Mouse (Mus musculus): ENCODE data around the gene Pou2f1.
"Not testable (repeated sequence)": the region's sequence is repeated elsewhere in the genome, so short reads cannot be mapped to it uniquely, and the experiment has no call there.

Pou2f1 gene

GRCm38 (mm10) chr1:166003181-166004022 is 924 bp upstream of the Pou2f1 start:
- peak; percentile 90 to 91 for DNase-seq (ENCODE audit: low spot score in 2 of 2)

DNA sequence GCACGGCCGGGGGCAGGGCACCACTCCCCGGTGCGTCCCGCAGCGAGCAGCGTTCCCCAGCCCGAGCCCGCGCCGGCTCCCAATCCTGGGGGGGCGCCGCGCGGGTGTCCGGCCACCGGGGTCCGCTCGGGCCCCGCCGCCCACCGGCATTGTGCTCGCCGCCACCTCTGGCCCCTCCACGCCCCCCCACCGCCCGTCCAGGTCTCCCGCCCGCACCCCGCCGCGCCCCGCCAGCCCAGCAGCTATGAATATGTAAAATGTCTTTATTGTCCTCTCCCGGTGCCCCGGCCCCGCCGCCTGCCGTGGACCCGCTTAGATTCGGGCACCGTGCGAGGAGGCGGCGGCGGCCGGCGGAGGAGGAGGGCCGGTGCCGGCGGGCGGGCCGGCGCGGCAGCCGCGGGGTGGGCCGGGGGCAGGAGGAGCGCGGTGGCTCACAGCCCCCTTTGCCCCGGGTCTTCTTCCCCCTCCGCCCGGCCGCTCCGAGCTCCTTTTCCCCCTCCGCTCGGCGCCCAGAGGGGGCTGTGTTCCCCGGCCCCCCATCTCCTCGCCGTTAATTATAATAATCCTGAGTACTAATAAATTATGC is 481 bp downstream of the Pou2f1 start:
- DNase-seq (ENCODE audit: low spot score in 2 of 2): peak in 1 of 2 experiments; percentile 14

DNA sequence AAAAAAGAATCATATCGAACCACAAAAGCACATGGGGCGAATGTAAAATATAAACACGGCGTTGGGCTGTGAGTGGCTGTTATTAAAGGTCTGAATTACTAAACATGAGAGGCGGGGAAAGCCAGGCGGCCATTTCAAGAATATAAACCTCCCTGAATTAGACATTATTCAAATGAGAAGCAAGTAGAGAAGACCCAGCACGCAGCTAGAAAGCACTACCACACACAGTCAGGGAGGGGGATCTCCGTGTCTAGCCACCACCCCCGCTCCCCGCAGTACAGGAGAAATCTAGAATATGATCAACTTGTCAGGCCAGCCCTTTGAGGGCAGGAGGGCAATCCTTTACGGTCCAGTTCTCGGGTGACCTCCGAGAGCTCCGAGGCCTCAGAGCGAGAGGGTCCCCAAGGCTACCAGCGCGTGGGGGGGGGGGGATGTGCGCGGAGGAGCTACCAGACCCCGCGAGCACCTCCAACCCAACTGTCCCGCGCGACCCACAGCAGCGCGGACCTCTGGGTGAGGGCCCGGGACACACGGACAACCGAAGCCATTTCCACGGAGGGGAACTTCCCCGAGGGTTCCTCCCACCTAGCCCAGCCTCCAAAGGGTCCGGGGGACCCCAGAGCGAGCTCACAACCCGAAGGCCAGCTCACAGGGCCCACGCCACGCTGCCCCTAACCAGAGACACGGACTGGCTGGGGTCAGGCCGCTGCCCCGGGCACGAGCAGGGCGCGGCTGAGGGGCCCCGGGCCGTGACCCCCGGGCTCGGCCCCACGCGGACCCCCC is 1.2 kb downstream of the Pou2f1 start:
- peak; percentile 39 to 56 for DNase-seq (ENCODE audit: low spot score in 2 of 2)

GRCm38 (mm10) chr1:166000601-166001120 is 1.8 kb downstream of the Pou2f1 start:
- peak; percentile 14 to 21 for DNase-seq (ENCODE audit: low spot score in 2 of 2)

GRCm38 (mm10) chr1:165999709-166000108 is 2.8 kb downstream of the Pou2f1 start:
- DNase-seq (ENCODE audit: low spot score in 2 of 2): no peak

DNA sequence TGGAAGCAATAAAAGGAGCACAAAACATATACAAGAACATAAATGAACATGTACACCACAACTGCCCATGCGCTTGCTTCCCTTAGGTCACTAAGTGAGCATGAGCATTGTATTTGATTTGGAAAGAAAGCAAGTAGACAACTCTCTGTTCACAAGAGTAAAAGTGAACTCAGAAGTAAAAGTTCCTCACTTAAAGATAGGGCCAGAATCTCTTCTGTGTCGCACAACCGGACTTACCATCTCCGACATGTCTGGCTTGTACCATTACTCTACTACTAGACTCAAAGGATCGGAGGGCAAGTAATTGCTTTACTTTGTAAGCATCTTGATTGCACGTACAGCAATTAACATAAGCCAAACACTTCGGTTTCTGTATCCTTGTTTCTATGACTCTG is 6.8 kb downstream of the Pou2f1 start:
- DNase-seq (ENCODE audit: low spot score in 2 of 2): no peak

DNA sequence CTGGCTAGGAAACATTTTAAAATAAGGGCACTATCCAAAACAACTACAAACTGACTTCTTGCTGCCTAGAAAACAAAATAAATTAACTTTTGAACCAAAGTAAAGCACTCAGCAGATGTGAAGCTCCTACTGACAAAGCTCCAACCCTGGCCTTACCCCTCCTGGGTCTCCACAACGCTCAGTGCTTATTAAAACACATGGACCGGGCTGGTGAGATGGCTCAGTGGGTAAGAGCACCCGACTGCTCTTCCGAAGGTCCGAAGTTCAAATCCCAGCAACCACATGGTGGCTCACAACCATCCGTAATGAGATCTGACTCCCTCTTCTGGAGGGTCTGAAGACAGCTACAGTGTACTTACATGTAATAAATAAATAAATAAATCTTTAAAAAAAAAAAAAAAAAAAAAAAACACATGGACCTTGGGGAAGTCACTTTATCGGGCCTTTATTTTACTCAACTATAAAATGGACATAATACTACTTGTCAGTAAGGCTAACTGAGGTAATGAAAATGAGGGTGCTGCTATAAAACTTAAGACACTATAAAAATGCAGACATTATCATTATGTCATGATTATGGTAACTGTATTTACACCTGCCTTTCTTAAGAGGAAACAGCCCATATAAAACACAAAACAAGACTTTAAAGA is 7.3 kb downstream of the Pou2f1 start:
- not testable (repeated sequence) for DNase-seq (ENCODE audit: low spot score in 2 of 2)

DNA sequence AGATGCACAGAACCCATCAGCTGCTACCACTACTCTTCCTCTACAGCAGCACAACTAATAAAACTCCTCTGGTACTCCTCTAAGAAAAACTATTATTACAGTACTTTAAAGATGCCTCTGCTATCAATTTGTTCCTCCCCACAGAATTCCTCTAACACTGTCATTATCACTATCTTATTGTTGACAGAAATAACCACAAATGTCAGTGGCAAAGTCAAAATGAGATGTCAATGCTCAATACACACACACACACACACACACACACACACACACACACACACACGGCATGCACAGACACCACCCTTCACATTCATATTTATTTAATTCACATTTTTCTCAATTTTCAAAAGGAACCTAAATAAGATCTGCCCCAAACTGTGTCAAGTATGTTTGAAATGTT is 8.2 kb downstream of the Pou2f1 start:
- DNase-seq (ENCODE audit: low spot score in 2 of 2): no peak

GRCm38 (mm10) chr1:165993270-165994156 is 9.0 kb downstream of the Pou2f1 start:
- no peak for DNase-seq (ENCODE audit: low spot score in 2 of 2)

DNA sequence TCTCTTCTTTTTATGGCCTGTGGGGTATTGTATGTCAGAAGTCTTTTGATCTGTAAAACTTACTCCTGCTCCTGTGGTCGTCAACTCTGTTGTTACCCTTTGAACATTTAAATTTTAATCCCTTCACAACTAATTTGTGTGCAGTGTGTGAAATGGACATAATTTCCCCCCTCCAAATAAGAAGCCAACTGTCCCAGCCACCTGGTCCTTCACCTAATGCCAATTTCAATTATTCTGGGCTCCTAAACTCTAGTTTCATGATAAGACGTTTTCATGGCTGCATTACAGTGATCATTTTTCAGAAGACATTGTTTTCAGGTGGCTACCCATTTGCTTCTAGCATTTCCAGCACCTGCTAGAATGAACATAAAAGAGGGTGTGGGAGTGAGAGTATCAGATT is 13.9 kb downstream of the Pou2f1 start:
- no peak for DNase-seq (ENCODE audit: low spot score in 2 of 2)

- DNase-seq (ENCODE audit: low spot score in 2 of 2): no peak
These were observed 14.4 kb downstream of the Pou2f1 start for GRCm38 (mm10) chr1:165988072-165988471.

- DNase-seq (ENCODE audit: low spot score in 2 of 2): no peak
These were observed 16.6 kb downstream of the Pou2f1 start for GRCm38 (mm10) chr1:165985743-165986360.

DNA sequence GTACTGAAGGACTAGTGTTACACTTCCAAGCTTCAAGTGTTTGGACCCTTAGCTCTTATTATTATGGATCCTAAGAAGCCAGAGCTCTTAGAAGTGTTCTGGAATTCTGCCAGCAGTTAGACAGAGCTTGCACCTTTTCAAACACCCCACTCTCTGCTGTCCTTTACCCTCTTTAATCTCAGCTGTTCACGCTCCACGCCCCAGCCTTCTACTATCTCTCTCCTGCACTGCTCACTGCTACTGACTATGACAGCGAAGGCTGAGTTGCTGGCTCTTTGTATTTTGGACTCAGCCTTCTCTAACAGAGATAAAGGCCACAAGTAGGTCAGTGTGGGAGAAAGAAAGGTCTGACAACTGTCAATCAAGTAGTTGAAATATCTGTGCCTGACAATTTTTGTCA is 17.3 kb downstream of the Pou2f1 start:
- DNase-seq (ENCODE audit: low spot score in 2 of 2): no peak

DNA sequence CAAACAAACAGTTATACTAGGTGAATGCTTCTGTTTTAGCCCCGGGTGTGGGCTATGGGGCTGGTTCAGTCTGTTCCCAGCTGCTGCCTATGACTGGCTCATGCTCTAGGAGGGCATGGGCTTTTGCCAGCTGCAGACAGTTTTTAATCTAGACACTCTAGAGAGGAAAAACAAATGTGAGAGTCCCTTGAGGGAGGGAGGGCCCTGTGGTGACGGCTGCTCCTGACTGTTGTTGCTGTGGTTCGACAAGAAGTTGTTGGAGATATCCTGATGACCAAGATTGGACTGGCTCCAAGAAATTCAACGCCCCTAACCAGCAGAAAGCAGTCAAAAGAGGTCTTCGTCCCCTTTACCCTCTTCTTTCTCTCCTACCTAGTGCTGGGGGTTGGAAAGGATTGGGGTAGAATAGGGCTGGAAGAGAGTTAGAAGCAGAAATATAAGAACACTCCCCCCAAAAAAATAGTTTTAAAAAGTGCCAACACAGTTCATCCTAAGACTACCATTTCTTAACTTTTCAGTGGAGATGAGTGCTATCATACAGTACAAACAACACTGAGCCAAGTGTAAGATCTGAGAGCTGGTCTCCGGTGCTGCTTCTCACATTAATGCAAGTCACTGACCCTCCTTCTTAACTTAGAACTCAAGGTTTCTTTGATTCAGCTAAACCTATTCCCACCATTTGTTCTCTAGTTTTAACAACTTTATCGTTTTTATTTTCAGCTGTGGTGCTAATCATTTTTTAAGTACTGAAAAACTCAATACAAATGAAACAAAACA is 25.6 kb downstream of the Pou2f1 start:
- no peak for DNase-seq (ENCODE audit: low spot score in 2 of 2)

DNA sequence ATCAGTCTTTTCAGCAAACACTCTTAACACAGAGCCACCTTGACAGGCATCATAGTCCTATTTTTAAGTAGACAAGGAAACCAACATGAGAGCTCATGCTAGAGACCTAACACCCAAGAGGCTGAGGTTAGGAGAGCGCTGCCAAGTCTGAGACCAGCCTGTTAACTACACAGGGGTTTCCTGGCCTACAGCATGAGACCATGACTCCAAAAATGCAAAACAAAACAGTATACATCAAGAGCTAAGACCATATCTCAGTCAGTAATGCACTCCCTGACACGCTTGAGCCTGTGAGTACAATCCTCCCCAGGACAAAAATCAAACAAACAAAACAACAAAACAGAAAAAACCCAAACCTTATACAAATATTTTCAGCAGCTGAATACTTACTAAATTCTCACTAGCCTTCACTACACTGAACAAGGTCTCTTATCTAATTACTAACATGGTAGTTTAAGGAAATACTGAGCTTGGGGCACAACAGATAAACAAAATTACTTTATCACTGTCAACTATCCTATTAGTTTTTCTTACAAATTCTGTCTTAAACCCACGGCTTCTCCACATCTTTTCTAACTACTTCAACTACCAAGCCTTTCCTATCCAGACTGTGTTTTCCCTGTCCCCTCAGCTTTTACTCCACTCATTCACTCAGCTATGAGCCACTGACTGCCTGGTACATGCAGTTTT is 33.3 kb downstream of the Pou2f1 start:
- DNase-seq (ENCODE audit: low spot score in 2 of 2): no peak

DNA sequence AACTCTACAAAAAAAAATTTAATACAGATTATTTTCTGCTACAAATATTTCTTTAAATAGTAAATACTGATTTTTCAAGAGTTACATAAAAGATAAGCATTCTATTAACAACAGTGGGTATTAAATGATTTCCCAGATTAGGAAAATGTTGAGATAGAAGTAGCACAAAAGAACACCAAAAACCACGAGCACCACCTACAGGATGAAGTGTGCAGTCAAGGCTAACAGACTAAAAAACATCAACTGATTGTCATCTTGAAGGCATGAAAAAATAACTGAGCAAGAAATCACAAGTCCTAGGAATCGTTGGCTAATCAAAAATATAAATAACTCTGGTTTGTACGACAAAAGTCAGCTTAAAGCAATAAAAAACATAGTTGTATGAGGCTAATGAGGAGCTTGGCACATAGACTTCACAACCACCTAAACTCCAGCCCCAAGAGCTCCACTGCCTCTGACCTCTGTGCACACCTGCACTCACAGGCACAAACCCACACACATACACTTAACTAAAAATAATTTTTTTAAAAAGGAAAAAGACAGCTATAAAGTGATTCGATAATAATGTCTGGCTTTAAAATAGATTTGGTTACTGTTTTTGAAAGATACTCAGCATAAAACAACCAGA is 35.3 kb downstream of the Pou2f1 start:
- DNase-seq (ENCODE audit: low spot score in 2 of 2): peak; percentile 35 to 59

DNA sequence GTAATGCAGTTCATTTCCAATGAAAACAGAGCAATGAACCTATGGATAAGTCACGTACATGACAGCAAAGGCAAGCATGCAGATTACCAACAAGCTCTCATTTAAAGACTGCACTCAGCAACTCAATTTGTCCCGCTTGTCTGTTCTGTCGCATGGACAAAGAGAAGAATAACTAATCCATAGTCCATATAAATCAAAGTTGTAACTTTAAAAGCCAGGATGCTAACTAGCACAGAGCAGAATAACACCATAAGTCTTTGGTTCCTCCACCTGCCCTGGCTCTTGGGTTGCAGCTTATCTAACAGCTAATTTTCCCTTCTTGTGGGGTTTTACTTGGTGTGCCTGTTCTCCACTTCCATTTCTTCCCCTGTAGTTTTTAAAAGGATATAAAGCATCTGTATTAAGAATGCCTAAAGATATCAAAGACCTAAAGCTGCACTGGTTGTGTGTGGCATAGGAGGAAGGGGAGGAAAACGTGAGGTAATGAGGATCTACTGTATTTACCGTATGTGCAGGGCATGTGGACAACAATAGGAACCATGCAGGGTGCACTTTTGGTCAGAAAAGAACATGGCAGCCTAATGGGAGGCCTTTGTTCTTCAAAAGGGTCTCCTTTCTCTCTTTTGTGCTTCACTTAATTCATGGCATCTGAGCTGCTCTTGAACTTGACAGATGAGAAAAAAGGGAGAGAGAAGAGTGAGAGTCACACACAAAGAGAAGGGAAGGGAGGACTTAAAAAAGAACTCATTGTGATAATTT is 36.1 kb downstream of the Pou2f1 start:
- no peak for DNase-seq (ENCODE audit: low spot score in 2 of 2)

Data from frontal cortex, postnatal 36 days (tissue).